Mouse (Mus musculus) gastrocnemius, postnatal 4 days (tissue): ENCODE measurements at regions not wholly inside any gene's neighbourhood (a gene's known extent, or its start where the extent isn't known, plus 50 kb on each side); places are given as distances from the start of the nearest gene placed in this dataset.

Experiments
- DNase-seq, 2 experiments: peaks; one replicate each; pipeline ENCODE4 v3.0.0; 2021 to 2022; ENCODE audit warnings: low spot score in 2 of 2, mixed read lengths in 2 of 2

- DNase-seq = no peak
Measured at GRCm38 (mm10) chr2:12697209-12697608, 226.6 kb upstream of the Pter start.

- DNase-seq = no peak
Measured at GRCm38 (mm10) chr2:12699331-12699730, 224.5 kb upstream of the Pter start.

DNA sequence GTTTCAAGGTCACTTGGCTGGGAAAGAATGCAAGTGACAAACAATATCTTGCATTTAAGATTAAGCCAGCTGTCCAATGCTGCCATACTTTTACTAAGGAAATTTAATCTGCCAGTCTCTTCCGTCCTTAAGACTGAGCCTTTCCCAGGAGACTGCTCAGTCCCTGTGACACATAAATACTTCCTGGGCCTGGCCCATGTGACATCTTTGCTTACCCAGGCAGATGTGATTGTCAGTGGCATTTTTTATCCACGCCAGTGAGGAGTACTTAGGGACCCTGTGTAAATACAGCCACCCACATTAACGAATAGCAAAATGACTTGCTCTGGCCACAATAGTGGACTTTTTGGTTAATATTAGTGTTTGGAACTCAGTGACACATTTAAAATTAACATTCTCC lies 216.3 kb upstream of the Pter start:
- no peak for DNase-seq

- peak in 1 of 2 experiments; percentile 11 for DNase-seq
Measured at GRCm38 (mm10) chr2:12709156-12709923, 214.5 kb upstream of the Pter start.

GRCm38 (mm10) chr2:12709924-12710240 lies 214.0 kb upstream of the Pter start:
- no peak for DNase-seq

- no peak for DNase-seq
Measured at GRCm38 (mm10) chr2:12716124-12717012, 207.5 kb upstream of the Pter start.

DNA sequence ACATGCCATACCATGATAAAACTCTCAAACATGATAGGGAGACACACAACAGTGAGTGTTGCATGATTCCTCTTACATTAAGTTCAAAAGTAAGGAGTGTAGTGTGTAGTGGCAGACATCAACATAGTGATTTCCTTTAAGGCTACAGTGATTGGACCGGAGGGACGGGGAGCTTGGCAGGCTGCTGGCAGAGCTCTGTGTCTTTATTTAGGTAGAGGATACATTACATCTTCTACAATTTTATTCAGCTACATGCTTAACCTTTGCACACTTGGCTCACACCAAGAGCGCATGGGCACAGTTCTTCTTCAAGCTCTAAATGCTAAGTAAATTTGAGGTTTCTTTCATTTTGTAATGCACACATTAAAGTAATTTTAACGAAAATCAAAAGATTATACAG lies 194.6 kb upstream of the Pter start:
- DNase-seq = no peak

- no peak for DNase-seq
Measured at GRCm38 (mm10) chr2:12737140-12737539, 186.7 kb upstream of the Pter start.

DNA sequence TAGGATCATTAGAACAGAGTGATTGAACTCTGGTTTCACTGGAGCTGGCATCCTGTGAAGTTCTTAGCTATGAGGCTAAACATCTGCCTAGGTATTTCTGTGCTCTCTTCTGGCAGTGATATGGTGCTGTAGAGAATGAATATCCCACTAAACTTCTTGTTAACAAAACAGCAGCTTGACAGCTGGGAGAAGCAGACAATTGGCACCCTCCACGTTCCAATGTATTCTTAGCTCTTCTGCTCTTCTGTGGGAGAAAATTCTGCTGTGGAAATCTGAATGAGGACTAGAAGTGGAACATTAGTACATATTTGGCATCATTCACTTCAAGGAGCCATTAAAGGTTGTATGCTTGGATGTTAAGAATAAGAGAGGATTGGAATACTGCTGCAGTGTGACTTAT lies 177.0 kb upstream of the Pter start:
- DNase-seq = no peak

DNA sequence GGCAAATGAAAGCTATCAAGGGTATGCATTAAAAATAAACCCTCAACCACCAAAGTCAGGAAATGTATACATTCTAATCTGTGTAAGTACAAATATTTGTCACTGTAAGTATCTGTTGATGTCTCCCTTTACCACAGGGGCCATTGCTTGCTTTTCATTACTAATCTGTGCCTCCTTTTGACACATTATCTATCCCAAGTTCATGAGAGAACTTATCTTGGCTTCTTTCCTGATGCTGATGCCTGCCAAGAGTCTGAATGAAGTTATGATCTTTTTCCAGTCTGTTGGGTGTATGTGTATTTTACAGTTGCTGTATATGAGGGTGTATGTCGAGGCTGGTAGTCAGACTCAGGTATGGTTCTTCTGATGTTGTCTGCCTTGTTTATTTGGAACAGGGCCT lies 165.0 kb upstream of the Pter start:
- no peak for DNase-seq

GRCm38 (mm10) chr2:12759931-12760330 lies 163.9 kb upstream of the Pter start:
- no peak for DNase-seq

DNA sequence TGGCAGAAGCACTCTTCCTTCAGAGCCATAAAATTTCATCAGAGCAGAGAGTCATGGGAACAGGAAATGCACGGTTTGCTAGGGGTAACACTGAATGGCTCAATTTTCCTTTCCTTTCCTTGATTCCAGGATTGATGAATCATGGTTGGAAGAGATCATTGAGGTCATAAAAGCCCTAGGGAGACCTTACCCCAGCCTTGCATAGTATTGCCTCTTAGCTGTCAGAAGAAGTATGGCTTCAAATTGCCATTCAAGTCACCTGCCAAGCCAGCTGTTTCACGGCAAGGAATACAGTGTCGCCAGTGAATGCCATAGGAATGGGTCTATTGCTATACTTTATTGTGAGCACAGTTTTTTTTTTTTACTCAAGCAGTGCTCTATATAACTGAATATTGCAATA lies 162.4 kb upstream of the Pter start:
- no peak for DNase-seq

GRCm38 (mm10) chr2:12764510-12764909 lies 159.3 kb upstream of the Pter start:
- DNase-seq = no peak

DNA sequence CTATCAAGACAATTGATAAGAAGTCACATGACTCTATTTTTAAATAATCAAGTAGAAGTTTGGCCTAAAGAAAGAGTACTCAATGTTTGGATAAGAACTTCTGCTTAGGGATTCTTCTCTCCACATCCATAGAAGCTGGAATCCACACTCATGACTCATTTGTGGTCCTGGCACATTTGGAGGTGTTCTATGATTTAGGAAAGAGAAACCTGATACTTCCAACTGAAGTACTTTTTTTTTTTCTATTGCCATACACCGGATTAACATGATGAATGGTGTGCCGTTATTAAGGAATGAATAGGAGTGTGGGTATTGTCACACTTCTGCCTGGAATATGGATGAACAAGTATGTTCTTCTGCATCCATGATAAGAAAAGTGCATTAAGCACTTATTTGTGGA lies 158.5 kb upstream of the Pter start:
- no peak for DNase-seq

GRCm38 (mm10) chr2:12776866-12777265 lies 147.0 kb upstream of the Pter start:
- no peak for DNase-seq

DNA sequence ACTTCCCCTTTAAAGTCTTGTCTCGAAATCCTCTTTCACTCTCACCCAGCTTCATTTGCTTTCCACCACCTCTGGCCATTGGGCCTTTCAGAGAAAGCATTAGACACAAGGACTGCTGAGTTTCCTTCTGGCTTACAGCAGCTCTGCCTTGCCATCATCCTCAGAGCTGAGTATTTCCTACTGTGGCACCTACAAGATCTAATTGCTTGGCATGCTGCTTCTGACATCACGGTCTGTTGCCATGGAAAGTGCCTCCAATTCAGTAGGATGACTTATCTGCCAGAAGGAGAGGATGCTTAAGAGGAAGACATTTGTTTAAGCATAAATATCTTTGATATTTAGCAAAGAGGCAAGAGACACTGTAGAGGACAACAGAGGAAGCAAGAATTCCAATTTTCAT lies 146.1 kb upstream of the Pter start:
- no peak for DNase-seq

DNA sequence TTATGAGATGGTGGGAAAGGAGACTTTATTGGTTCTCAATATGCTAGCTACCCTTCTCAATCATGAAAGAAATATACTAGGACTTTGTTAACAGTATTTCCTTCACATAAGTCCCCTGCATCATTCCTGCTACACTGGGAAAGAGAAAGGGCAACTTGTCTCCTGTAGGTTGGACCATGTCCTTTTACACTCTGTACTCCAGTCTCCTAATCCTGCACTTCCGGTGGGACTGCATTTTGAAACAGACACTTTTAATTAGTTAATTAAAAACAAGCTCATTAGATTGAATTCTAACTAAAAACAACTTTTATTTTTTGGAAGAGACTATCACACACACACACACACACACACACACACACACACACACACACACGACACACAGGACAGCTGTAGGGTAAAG lies 131.2 kb upstream of the Pter start:
- DNase-seq = no peak

DNA sequence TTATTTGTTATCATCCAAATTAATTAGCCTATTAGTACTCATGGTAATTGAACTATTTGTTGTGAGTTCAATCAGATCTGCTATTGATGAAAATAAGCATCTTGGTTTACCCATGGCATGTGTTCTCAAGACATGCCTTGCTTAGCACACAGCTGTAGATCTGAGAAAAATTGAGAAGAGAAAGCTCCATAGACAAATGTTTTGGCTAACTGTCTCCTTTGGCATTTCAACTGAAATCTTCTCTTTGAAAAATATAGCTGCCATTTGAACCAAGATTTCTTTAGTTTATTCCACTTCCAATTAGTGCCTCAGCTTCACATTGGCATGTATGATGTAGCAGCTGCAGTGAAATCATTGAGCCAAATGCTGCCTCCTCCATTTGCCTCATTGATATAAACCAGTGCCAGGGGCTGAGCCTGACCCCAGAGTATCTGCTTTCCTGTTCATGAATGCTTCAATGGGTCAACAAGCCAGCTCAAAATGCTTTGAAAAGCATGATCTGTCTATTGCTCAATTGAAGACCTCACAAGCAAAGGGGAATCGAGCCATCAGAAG lies 126.1 kb upstream of the Pter start:
- DNase-seq = no peak

DNA sequence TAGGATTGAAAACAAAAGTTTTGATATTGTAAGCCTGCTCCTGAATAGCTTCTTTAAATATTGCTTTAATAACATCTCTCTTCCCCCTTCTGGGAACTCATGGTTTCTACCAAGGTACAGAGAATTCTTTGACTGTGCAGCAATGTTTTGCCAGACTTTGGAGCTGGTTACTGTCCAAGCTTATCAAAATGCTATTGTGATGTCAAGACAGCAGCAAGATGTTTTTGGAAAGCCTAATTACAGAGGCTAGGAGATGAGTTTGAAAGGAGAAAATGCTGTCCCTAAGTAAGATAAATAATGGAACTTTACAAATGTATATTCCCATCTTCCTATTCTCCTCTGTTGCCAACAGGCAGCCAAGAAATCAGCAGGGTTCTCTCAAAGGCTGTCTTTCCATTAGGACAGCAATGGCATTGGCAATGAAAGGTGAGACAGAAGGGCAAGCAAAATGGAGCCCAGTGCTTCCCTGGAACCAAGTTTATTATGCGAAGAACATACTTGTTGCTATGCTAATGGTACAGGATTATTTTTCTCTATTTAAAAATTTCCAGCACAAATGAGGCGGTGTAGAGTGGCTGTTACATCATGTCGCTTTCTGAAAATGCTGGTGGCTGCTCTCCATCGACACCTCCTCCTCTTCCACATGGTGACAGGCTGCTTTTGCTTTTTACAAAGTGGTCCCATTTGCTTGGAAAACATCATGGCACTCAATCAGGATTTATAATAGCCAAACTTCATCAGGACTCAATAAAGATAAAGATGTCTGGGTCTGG lies 124.5 kb upstream of the Pter start:
- DNase-seq = no peak

DNA sequence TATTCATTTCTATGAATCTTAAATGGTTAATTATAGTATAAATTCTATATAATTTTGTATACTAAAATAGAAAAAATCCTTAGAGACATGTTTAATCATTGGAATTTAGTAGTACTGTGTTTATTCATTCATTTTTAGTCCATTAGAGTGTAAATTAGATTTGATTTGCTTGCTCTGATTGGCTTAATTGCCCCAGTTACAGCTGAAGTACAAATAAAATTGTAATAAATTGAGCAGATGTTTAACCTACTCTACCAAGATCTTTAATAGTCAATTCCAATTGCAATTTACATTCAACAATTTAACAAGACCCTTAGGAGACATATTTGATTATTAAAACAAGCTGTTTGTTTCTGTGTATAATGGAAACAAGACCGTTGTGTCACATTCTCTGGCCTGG lies 121.2 kb upstream of the Pter start:
- no peak for DNase-seq

DNA sequence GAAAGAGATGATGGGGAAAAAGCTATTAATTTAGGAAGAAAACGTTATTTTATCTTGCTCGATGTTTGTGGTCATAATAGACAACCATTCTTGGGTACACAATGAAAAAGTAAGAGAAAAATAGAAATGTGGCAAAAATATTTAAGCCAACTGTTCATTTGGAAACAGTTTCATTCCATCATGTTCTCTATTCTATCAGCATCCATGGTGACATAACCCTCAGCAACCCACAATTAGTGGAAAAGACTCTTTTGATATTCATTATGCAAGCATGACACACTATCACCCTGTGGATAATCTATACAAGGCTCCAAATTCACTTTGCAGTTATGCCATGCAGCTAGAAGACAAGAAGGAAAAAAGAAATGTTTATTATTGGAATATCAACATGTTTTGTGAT lies 118.7 kb upstream of the Pter start:
- no peak for DNase-seq

- DNase-seq = no peak
Measured at GRCm38 (mm10) chr2:12808466-12808865, 115.4 kb upstream of the Pter start.
